Mouse (Mus musculus): Measurements from ENCODE around the gene Fshb. TPM values are rescaled to one million over a fixed set of nuclear protein-coding genes. Genes with fewer than 3 reads are reported as not detected.

Fshb gene
- polyA plus RNA-seq, 1 experiment from 2014 or later = not detected

Other genes starting within 250 kb of the Fshb start
- gene Arl14ep, start 85.2 kb downstream of the Fshb start, polyA plus RNA-seq (2014; fragmentation: Nextera tagmentation; extraction: Ambion mirVana) = 25.7 and 26.0 TPM in 2 replicates
- gene Kcna4, start 231.0 kb upstream of the Fshb start, polyA plus RNA-seq (2014; fragmentation: Nextera tagmentation; extraction: Ambion mirVana) = 4.9 and 5.3 TPM in 2 replicates

Measured in heart, embryonic 14.5 days (tissue).